Mouse (Mus musculus) limb, embryonic 13.5 days (tissue): ENCODE measurements around the gene Ssna1. TPM values are rescaled to one million over a fixed set of nuclear protein-coding genes. Genes with fewer than 3 reads are reported as not detected.

ENCODE experiments used
- ATAC-seq: fragments of 200-750 bp; cut with Nextera tagmentation; 2 replicates; pipeline ENCODE4 v1.8.0; 2017; ENCODE audit warnings: low read depth, moderate number of reproducible peaks, moderate TSS enrichment; ENCODE audit not compliant: low FRiP score
- H3K27ac ChIP-seq: fragments of 300-500 bp; sonication (generic); 2 replicates; pipeline ENCODE4 v1.5.1; 2015; ENCODE audit warnings: inconsistent platforms, mild to moderate bottlenecking, moderate library complexity
- H3K27me3 ChIP-seq: fragments of 300-500 bp; sonication (generic); 2 replicates; pipeline ENCODE4 v1.6.1; 2015; ENCODE audit warnings: mild to moderate bottlenecking, inconsistent platforms
- H3K36me3 ChIP-seq: fragments of 300-500 bp; sonication (generic); 2 replicates; pipeline ENCODE4 v1.6.1; 2015; ENCODE audit warnings: inconsistent platforms, mild to moderate bottlenecking, moderate library complexity
- H3K4me1 ChIP-seq: fragments of 300-500 bp; sonication (generic); 2 replicates; pipeline ENCODE4 v1.6.1; 2015; ENCODE audit warnings: inconsistent platforms
- H3K4me2 ChIP-seq: fragments of 300-500 bp; sonication (generic); replicated peaks from 2 replicates; pipeline ENCODE4 v1.6.1; 2015; ENCODE audit warnings: inconsistent platforms, mild to moderate bottlenecking, moderate library complexity
- H3K4me3 ChIP-seq: fragments of 300-500 bp; sonication (generic); 2 replicates; pipeline ENCODE4 v1.5.1; 2015; ENCODE audit warnings: moderate library complexity, mild to moderate bottlenecking, inconsistent platforms
- H3K9ac ChIP-seq: fragments of 300-500 bp; sonication (generic); 2 replicates; pipeline ENCODE4 v1.6.1; 2015; ENCODE audit warnings: mild to moderate bottlenecking, inconsistent platforms
- H3K9me3 ChIP-seq: fragments of 300-500 bp; sonication (generic); 2 replicates; pipeline ENCODE4 v1.6.1; 2016; ENCODE audit warnings: inconsistent platforms
- WGBS: fragments of 180-500 bp; shearing (Covaris S2); methylation state at CpG from one replicate; pipeline ENCODE4 v1.1.7; 2015; 5-methylcytosine and 5-hydroxymethylcytosine counted together
- polyA plus RNA-seq: library from polyadenylated mRNA; unstranded; fragments of >200 nt; fragmentation: Nextera tagmentation; extraction: Ambion mirVana; gene quantifications from 2 replicates; pipeline ENCODE4 v1.2.1, GENCODE M21; 2015

The Ssna1 gene
- 231 and 234 TPM in 2 replicates for polyA plus RNA-seq

- ATAC-seq = peak; percentile 98
- Histone ChIP-seq H3K9me3 (no peaks in the 10 kb centered on the region), H3K27me3 (no peaks in the 10 kb centered on the region), H3K36me3 (peaks cover 65% of the 10 kb centered on the region), H3K4me1 (peaks cover 28% of the 10 kb centered on the region), H3K27ac (peak within 1 kb of the TSS; percentile 72), H3K4me3 (peak within 1 kb of the TSS; percentile 94), H3K4me2 (peak within 1 kb of the TSS; percentile 93), H3K9ac (peak within 1 kb of the TSS; percentile 93)
- WGBS = under 1% methylated on average over 55 of the region's 55 CpGs
Observed at GRCm38 (mm10) chr2:25271827-25272511, at the start of gene Ssna1, which contains the start of gene Anapc2. Gene Ssna1, minus strand, starts transcription at chr2:25272438. Gene Anapc2, plus strand, starts transcription at chr2:25272478.

- H3K9ac ChIP-seq = no peak overlapping the region
- H3K4me2 ChIP-seq = no peak overlapping the region
- no peak for ATAC-seq
- no peaks in the 10 kb centered on the region for H3K9me3 ChIP-seq
- WGBS = 22% methylated on average over 2 of the region's 2 CpGs
- peaks cover 68% of the 10 kb centered on the region for H3K27me3 ChIP-seq
- peaks cover 8% of the 10 kb centered on the region for H3K4me1 ChIP-seq
- no peaks in the 10 kb centered on the region for H3K36me3 ChIP-seq
- no peak overlapping the region for H3K27ac ChIP-seq
- H3K4me3 ChIP-seq = no peak overlapping the region
Observed at GRCm38 (mm10) chr2:25320084-25320483, 47.8 kb upstream of the Ssna1 start.

GRCm38 (mm10) chr2:25318971-25319773 lies 46.9 kb upstream of the Ssna1 start, which contains the start of gene Grin1:
Gene Grin1, minus strand, starts transcription at chr2:25319187.
- Histone ChIP-seq H3K36me3 (no peaks in the 10 kb centered on the region), H3K4me2 (peak within 1 kb of the TSS; percentile 66), H3K27ac (no peak within 1 kb of the TSS), H3K4me3 (peak within 1 kb of the TSS; percentile 36), H3K9me3 (no peaks in the 10 kb centered on the region), H3K9ac (no peak within 1 kb of the TSS), H3K27me3 (peaks cover 77% of the 10 kb centered on the region), H3K4me1 (peaks cover 8% of the 10 kb centered on the region)
- ATAC-seq = peak; percentile 69
- 10% methylated on average over 58 of the region's 58 CpGs for WGBS

GRCm38 (mm10) chr2:25318119-25318966 lies 46.1 kb upstream of the Ssna1 start:
- H3K36me3 ChIP-seq = no peaks in the 10 kb centered on the region
- peak overlapping the region; percentile 36 for H3K4me3 ChIP-seq
- ATAC-seq = no peak
- H3K4me1 ChIP-seq = peaks cover 8% of the 10 kb centered on the region
- WGBS = 6% methylated on average over 31 of the region's 31 CpGs
- H3K27me3 ChIP-seq = peaks cover 85% of the 10 kb centered on the region
- H3K9me3 ChIP-seq = no peaks in the 10 kb centered on the region
- H3K9ac ChIP-seq = no peak overlapping the region
- H3K27ac ChIP-seq = no peak overlapping the region
- H3K4me2 ChIP-seq = peak overlapping the region; percentile 66

GRCm38 (mm10) chr2:25311491-25311891 lies 39.3 kb upstream of the Ssna1 start:
- no peak overlapping the region for H3K4me3 ChIP-seq
- 5% methylated on average over 11 of the region's 11 CpGs for WGBS
- H3K27me3 ChIP-seq = peaks cover 99% of the 10 kb centered on the region
- H3K27ac ChIP-seq = no peak overlapping the region
- no peak overlapping the region for H3K4me2 ChIP-seq
- H3K36me3 ChIP-seq = no peaks in the 10 kb centered on the region
- no peak overlapping the region for H3K9ac ChIP-seq
- H3K9me3 ChIP-seq = no peaks in the 10 kb centered on the region
- no peak for ATAC-seq
- no peaks in the 10 kb centered on the region for H3K4me1 ChIP-seq

- ATAC-seq = no peak
- Histone ChIP-seq H3K4me1 (no peaks in the 10 kb centered on the region), H3K9me3 (no peaks in the 10 kb centered on the region), H3K4me3 (no peak overlapping the region), H3K36me3 (no peaks in the 10 kb centered on the region), H3K27me3 (peaks cover 99% of the 10 kb centered on the region), H3K27ac (no peak overlapping the region), H3K9ac (no peak overlapping the region), H3K4me2 (no peak overlapping the region)
- WGBS = 3% methylated on average over 22 of the region's 22 CpGs
Observed at GRCm38 (mm10) chr2:25310969-25311368, 38.7 kb upstream of the Ssna1 start.

- peaks cover 100% of the 10 kb centered on the region for H3K27me3 ChIP-seq
- H3K27ac ChIP-seq = no peak overlapping the region
- H3K4me2 ChIP-seq = no peak overlapping the region
- H3K4me1 ChIP-seq = peaks cover 4% of the 10 kb centered on the region; the same call in 1 of the 2 replicates
- H3K36me3 ChIP-seq = no peaks in the 10 kb centered on the region
- H3K9me3 ChIP-seq = no peaks in the 10 kb centered on the region
- H3K4me3 ChIP-seq = no peak overlapping the region
- no peak for ATAC-seq
- H3K9ac ChIP-seq = no peak overlapping the region
- WGBS = 48% methylated on average over 10 of the region's 10 CpGs
Observed at GRCm38 (mm10) chr2:25310180-25310579, 37.9 kb upstream of the Ssna1 start.

- Histone ChIP-seq H3K9me3 (no peaks in the 10 kb centered on the region), H3K4me1 (peaks cover 5% of the 10 kb centered on the region; the same call in 1 of the 2 replicates), H3K4me2 (peak overlapping the region; percentile 86), H3K27me3 (peaks cover 89% of the 10 kb centered on the region), H3K4me3 (peak overlapping the region; percentile 50), H3K36me3 (no peaks in the 10 kb centered on the region), H3K9ac (peak overlapping the region; percentile 59), H3K27ac (no peak overlapping the region)
- 47% methylated on average over 14 of the region's 14 CpGs for WGBS
- ATAC-seq = no peak
Observed at GRCm38 (mm10) chr2:25305587-25306359, 33.5 kb upstream of the Ssna1 start.

- Histone ChIP-seq H3K27ac (no peak overlapping the region), H3K27me3 (peaks cover 80% of the 10 kb centered on the region), H3K9me3 (no peaks in the 10 kb centered on the region), H3K4me2 (peak overlapping the region; percentile 86), H3K4me3 (peak overlapping the region; percentile 50), H3K9ac (peak overlapping the region; percentile 59), H3K36me3 (no peaks in the 10 kb centered on the region), H3K4me1 (peaks cover 5% of the 10 kb centered on the region; the same call in 1 of the 2 replicates)
- 2% methylated on average over 37 of the region's 45 CpGs for WGBS
- ATAC-seq = peak; percentile 48
Observed at GRCm38 (mm10) chr2:25304657-25305541, 32.7 kb upstream of the Ssna1 start.

- Histone ChIP-seq H3K27ac (no peak overlapping the region), H3K27me3 (peaks cover 72% of the 10 kb centered on the region), H3K4me2 (peak overlapping the region; percentile 86), H3K4me1 (peaks cover 5% of the 10 kb centered on the region; the same call in 1 of the 2 replicates), H3K36me3 (no peaks in the 10 kb centered on the region), H3K4me3 (peak overlapping the region; percentile 50; the same call in 1 of the 2 replicates), H3K9me3 (no peaks in the 10 kb centered on the region), H3K9ac (no peak overlapping the region)
- no peak for ATAC-seq
- WGBS = 73% methylated on average over 7 of the region's 7 CpGs
Observed at GRCm38 (mm10) chr2:25303931-25304656, 31.9 kb upstream of the Ssna1 start.
